Mouse (Mus musculus): ENCODE data around the gene Olfr20. TPM values are rescaled to one million over a fixed set of nuclear protein-coding genes. Genes with fewer than 3 reads are reported as not detected.

Gene Olfr20
- polyA plus RNA-seq, 1 experiment from 2014 or later, result not detected

Other genes with a start within 250 kb of the Olfr20 start
- 7.9 and 8.8 TPM in 2 replicates for gene Haspin, start 212.5 kb upstream of the Olfr20 start, polyA plus RNA-seq (2014; fragmentation: Nextera tagmentation; extraction: Ambion mirVana)
- gene P2rx5, start 190.4 kb upstream of the Olfr20 start, polyA plus RNA-seq (2014; fragmentation: Nextera tagmentation; extraction: Ambion mirVana), result 1.3 and 1.6 TPM in 2 replicates
- gene Emc6, start 173.7 kb upstream of the Olfr20 start, polyA plus RNA-seq (2014; fragmentation: Nextera tagmentation; extraction: Ambion mirVana), result 114 and 121 TPM in 2 replicates
- gene Tax1bp3, start 173.7 kb upstream of the Olfr20 start, polyA plus RNA-seq (2014; fragmentation: Nextera tagmentation; extraction: Ambion mirVana), result 270 TPM in 2 replicates
- 12.3 and 14.0 TPM in 2 replicates for gene Ctns, start 151.7 kb upstream of the Olfr20 start, polyA plus RNA-seq (2014; fragmentation: Nextera tagmentation; extraction: Ambion mirVana)
- gene Shpk, start 151.3 kb upstream of the Olfr20 start, polyA plus RNA-seq (2014; fragmentation: Nextera tagmentation; extraction: Ambion mirVana), result 0.41 and 0.66 TPM in 2 replicates
- gene Trpv1, start 116.5 kb upstream of the Olfr20 start, polyA plus RNA-seq (2014; fragmentation: Nextera tagmentation; extraction: Ambion mirVana), result not detected in 2 replicates
- gene Trpv3, start 83.4 kb upstream of the Olfr20 start, polyA plus RNA-seq (2014; fragmentation: Nextera tagmentation; extraction: Ambion mirVana), result 0.04 and 0.15 TPM in 2 replicates
- 0.14 TPM in 1 of 2 replicates, not detected in the other for gene Aspa, start 21.2 kb upstream of the Olfr20 start, polyA plus RNA-seq (2014; fragmentation: Nextera tagmentation; extraction: Ambion mirVana)
- not detected in 2 replicates for gene Gm49340, start 21.0 kb upstream of the Olfr20 start, polyA plus RNA-seq (2014; fragmentation: Nextera tagmentation; extraction: Ambion mirVana)
- not detected in 2 replicates for gene Spata22, start 21.0 kb upstream of the Olfr20 start, polyA plus RNA-seq (2014; fragmentation: Nextera tagmentation; extraction: Ambion mirVana)
- not detected in 2 replicates for gene Olfr376, start 20.5 kb downstream of the Olfr20 start, polyA plus RNA-seq (2014; fragmentation: Nextera tagmentation; extraction: Ambion mirVana)
- gene Olfr1, start 48.8 kb downstream of the Olfr20 start, polyA plus RNA-seq (2014; fragmentation: Nextera tagmentation; extraction: Ambion mirVana), result not detected in 2 replicates
- gene Olfr378, start 77.7 kb downstream of the Olfr20 start, polyA plus RNA-seq (2014; fragmentation: Nextera tagmentation; extraction: Ambion mirVana), result not detected in 2 replicates
- not detected in 2 replicates for gene Olfr380, start 106.7 kb downstream of the Olfr20 start, polyA plus RNA-seq (2014; fragmentation: Nextera tagmentation; extraction: Ambion mirVana)
- gene Olfr381, start 140.8 kb downstream of the Olfr20 start, polyA plus RNA-seq (2014; fragmentation: Nextera tagmentation; extraction: Ambion mirVana), result not detected in 2 replicates
- not detected in 2 replicates for gene Olfr382, start 166.4 kb downstream of the Olfr20 start, polyA plus RNA-seq (2014; fragmentation: Nextera tagmentation; extraction: Ambion mirVana)
- gene Olfr385, start 242.2 kb downstream of the Olfr20 start, polyA plus RNA-seq (2014; fragmentation: Nextera tagmentation; extraction: Ambion mirVana), result not detected in 2 replicates
- not detected in 2 replicates for gene Olfr384, start 247.8 kb downstream of the Olfr20 start, polyA plus RNA-seq (2014; fragmentation: Nextera tagmentation; extraction: Ambion mirVana)